Mouse (Mus musculus) bone marrow, adult 2 months (tissue): ENCODE results near the gene Ywhab.

Experiments used
- CTCF ChIP-seq: fragments of 200-500 bp; IDR thresholded peaks from 2 replicates; pipeline ENCODE4 v1.5.1; 2011; ENCODE audit warnings: low read length, control low read depth; ENCODE audit not compliant: control insufficient read depth, insufficient read depth
- POLR2A ChIP-seq: fragments of 200-500 bp; IDR thresholded peaks from 2 replicates; pipeline ENCODE4 v1.6.1; 2011; ENCODE audit warnings: low read depth, mild to moderate bottlenecking, control low read depth, low read length, borderline replicate concordance; ENCODE audit not compliant: control insufficient read depth

GRCm38 (mm10) chr2:164054671-164055070 is 59.9 kb downstream of the Ywhab start:
- TF ChIP-seq CTCF = no peak
- no peak for TF ChIP-seq POLR2A
